Mouse (Mus musculus) neural tube, embryonic 10.5 days (tissue): ENCODE measurements around the gene Eif2b5.

Experiments used
- DNase-seq: peaks from one replicate; pipeline ENCODE4 v3.0.0-alpha.2; 2017; ENCODE audit warnings: low spot score; ENCODE audit errors: extremely low spot score

Gene Eif2b5

DNA sequence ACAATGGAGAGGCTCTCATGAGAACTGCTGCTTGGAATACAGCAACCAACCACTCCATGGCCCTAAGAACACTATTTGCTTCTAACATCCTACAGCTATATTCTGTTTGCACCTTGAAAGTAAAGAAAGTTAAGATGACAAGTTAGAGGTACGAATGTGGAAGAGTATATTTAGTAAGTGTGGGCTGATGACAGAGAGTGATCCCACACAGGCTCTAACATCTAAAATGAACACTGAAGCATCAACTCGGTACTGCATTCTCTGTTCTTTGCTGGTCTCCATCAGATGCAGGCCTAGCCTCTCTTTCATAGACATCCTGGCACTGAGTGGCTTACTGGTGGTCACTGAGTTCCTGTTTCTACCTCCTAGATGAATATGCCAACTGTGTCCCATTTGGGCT lies 9.4 kb upstream of the Eif2b5 start:
- DNase-seq, result no peak

DNA sequence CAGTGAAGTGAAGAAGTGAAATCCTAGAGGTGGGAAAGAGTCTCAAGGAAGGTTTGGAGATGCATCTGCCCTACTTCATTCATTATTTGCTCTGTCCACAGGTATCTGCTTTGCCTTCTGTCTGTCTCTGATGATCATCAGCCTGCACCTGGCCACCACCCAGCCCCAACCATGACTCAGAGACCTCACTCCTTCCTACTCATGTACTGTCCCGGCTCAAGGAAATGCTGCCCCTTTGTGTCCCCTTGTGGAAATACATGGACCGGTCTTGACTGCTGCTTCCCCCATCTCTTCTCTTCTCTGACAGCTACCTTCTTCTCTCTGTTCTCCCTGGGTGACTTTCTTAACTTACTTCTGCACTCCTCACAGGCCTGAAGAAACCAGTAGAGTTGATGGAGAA lies 8.0 kb upstream of the Eif2b5 start:
- DNase-seq, result no peak

DNA sequence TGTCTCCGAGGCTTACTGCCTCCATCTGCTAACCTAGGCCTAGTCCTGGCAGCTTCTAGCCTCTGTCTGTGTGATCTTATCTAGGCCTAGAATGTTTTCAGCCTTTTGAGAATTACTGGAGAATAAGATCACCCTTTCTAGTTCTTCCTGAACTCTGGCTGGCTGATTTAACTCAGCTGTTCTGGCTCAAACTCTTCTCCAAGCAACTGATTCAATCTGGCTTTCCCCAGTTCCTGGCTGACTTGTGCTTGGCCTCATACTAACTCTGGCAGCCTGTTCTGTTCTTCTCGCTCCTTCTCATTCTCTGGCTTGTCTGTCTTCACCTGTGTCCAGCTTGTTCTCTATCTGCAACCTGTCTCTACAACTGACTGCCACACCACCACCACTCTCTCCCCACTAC lies 7.3 kb upstream of the Eif2b5 start:
- no peak for DNase-seq

DNA sequence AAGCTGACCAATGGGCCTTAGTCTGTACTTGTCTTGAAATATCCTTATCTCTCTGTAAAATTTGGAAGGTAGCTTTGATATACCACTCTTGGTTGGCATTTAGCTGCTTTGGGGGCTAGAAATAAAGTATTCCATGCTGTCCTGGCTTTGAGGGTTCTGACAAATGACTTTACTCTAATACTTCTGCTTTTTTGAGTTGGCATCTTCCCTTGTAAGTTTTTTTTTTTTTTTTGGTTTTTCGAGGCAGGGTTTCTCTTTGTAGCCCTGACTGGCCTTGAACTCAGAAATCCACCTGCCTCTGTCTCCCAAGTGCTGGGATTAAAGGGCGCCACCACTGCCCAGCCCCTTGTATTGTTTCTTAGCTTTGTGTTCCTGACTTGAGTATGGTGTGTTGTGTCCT lies 5.2 kb upstream of the Eif2b5 start:
- no peak for DNase-seq

DNA sequence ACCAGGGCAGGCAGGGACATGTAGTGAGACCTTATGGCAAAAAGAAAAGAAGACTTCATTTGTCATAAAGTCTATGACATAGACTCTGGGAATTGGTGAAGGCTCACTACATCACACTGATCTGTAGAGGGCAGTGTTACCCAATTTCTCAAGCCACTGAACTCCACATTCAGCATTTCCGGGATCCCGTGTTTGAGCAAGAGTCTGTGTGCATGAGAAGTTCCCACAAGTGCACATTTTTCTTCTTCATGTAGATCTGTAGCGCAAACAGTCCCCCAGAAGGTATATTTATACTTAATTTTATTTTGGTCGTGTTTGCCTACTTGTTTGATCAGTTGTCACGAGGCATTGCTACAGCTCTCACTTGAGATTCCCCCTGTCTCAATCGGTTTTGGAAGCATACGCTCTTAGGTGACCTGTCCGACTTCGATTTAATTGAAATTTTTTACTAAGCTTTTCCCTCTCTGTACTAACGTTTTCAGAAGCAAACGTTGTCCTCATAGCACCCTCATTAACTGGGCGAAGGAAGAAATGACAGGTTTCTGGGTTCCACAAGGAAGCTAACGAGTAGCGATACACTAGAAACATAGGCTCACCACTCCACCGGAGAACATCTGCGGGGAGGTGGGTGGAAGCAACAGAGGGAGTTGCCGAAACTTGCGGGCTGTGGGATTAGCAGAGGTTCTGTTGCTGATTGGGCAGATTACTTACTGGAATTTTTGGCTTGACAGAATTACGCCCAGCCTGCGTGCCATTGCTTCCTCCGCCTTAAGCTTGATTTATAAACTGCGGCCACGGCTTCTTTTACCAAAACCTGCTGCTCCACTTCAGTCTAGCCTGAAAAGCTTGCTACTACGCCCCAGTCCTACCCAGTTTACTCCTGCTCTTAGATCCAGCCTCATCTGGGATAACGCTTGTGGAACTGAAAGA lies 1.7 kb upstream of the Eif2b5 start:
- peak; percentile 41 for DNase-seq

DNA sequence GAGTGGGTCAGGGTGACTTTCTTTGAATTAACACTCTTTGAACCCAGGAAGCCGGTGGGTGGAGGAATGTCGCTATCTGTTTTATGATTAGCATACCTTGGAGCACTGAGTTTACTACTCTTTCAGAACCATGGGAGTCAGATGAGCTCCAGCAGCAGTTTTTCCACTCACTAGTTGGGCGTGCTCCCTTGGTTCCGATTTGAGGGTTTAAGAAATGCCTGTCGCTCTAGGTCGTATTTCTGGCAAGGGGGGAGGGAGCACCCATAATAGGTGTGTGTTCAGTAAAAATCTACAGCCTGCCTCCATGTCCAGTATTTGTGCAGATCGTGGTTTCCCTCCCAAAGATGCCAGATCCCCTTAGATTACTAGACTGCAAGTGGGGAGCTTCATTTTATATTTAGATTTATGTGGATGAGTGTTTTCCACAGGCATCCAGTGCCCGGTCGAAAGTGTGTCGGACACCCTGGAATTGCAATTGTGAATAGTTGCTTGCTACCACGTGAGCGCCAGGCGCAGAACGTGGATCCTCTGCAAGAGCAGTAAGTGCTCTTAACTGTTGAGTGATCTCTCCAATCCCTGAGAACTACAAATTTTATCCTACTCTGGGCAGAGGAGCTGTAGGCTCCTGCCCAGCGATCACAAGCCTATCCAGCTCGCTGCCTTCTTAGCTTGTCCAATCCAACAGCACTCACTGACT lies 489 bp upstream of the Eif2b5 start:
- no peak for DNase-seq

DNA sequence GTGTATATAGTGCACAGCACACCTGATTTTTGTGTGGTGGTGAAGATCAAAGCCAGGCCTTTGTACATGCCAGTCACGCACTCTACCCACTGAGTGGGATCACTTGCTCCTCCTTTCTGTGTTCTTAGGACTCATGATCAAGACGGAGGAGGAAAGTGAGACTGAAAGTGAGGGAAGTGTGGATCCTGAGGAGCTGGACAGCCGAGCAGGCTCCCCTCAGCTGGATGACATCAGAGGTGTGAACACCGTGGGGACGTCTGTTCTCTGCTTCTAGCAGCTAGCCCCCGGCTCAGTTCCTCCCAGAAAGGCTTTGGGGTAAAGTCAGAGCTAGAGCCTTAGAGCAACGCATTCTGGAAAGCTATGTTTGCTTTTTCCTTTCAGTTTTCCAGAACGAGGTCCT lies 7.4 kb downstream of the Eif2b5 start:
- no peak for DNase-seq

DNA sequence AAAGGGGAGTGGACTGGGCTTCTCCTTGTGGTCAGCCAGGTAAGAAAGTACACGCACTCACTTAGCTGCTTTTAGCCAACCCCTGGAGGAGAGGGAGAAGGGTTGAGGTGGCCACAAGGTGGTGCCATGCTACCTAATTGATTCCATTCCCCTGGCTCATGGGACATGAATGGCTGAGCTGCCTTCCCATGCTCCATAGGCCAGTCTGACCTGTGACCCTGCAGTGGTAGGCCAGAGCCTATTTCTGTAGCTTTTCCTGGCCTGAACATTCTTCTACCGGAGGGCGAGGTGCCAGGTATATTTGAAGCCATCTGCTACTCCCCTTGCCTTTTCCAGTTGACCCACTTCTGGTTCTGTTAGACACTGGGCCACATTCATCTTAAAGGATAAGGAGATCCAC lies 10.7 kb downstream of the Eif2b5 start:
- peak; percentile 27 for DNase-seq

DNA sequence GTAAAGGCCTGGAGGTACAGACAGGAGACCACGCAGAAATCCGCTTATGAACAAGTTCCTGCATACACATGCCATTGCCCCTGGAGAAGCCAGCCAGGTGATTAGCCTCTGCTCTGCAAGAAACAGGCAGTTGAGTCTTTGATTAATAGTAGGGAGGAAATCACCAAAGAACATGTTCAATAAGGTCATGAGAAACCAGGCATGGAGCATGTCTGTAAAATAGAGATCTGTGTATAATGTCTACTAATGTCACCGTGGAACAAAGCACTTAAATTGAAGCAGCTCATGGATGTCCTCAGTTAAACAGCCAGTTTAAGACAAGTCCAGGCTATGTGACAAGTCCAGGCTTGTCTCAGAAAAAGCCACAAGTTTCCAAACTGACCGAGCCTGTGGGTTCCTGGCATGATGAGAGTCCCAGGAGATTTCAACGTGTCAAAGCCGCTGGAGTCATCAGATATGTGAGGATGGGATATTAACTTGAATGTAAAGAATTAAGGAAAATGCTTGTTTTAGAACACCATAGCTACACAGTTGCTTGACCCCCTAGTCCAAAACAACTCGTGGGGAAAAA lies 12.7 kb downstream of the Eif2b5 start:
- DNase-seq, result no peak

DNA sequence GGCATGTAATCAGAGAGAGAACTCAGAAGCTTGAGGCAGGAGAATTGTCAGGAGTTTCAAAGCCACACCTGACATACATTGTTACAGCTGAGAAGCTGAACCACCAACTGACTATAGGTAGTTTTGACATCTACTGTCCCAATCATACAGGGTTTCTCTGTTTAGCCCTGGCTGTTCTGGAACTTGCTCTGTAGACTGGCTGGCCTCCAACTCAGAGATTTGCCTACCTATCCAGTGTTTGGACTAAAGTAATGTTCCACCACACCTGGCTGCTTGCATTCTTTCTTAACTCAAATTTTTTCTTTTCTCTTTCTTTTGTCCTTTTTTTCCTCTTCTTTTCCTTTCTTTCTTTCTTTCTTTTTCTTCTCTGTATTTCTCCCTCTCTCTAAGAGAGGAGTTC lies 17.4 kb downstream of the Eif2b5 start:
- no peak for DNase-seq

DNA sequence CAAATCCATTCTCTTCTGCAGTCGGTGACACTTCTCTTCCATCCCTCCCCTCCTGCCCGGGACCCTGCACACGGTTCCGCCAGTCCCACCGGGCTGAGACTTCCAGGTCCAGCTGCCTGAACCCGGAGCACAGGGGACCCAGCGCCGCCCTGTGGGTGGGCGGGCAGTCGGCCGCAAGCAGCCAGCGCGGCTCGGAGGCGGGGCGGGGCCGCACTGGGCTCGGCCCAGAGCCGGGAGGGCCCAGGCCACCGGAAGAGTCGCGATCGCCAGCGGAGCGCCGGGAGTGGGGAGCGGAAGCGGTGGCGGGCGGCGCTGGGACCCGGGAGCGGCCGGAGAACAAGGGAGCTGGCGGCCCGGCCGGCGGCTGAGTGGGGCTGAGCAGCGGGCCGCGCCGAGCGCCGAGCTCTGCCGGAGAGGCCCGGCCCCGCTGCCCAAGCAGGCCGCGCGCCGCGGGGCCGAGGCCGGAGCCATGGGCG lies 18.1 kb downstream of the Eif2b5 start, which contains the start of gene Dvl3:
Gene Dvl3 (plus strand): TSS at position 257 of the 476 bp plus-strand sequence.
- peak; percentile 90 for DNase-seq

DNA sequence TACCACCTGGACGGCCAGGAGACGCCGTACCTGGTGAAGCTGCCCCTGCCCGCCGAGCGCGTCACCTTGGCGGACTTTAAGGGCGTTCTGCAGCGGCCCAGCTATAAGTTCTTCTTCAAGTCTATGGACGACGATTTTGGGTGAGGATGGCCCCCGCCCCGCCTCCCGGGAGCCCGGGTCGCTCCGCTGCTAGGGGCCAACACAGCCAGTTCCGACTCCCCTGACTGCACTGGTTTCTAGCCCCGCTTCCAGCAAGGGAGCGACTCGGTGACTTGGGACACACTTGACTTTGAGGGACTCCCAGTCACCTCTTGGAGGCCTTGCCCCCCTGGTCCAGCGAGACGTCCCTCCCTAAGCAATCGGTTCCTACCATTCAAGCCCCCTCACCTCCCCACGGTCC lies 18.6 kb downstream of the Eif2b5 start:
- no peak for DNase-seq

DNA sequence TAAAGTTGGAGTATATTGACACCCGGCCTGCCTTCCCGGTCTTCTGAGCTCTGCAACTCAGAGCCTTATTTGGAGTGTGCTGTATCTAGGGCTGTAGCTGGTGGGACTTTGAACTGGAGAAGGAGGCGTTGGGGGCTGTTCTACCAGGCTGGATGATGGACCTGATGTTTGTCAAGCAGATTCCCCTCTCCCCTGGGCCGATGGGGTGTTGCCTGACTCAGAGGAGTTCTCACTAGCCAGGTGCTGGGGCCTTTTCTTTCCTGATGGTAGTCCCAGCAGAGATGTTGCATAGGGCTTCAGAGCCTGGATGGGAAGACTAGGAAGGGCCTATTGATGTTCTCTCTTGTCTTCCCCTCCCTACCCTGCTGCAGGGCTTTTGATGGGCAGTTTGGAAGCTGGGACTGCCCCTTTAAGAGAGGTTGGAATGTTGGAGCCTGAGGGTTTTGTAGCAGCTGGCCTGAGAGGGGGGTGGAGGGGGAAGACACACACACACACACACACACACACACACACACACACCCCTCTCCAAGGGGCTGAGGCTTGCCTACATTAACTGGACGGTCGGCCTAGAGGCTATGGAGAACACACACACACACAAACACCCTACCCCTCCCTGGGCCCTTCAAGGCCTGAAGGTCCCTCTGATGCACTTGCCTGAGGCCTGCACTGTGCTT lies 19.2 kb downstream of the Eif2b5 start:
- peak; percentile 64 for DNase-seq

DNA sequence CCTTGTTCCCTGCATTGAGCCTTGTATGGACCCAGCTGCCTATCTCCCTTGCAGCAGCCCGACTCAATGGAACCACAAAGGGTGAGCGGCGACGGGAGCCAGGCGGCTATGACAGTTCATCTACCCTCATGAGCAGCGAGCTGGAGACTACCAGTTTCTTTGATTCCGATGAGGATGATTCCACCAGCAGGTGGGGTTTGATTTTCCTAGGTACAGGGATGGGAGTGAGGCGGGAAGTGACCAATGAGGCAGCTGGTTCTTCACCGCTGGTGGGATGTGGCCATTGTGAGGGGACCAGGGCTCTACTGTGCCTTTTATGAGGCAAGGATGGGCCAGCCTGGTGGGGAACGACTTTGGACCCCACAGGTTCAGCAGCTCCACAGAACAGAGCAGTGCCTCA lies 25.3 kb downstream of the Eif2b5 start:
- no peak for DNase-seq

DNA sequence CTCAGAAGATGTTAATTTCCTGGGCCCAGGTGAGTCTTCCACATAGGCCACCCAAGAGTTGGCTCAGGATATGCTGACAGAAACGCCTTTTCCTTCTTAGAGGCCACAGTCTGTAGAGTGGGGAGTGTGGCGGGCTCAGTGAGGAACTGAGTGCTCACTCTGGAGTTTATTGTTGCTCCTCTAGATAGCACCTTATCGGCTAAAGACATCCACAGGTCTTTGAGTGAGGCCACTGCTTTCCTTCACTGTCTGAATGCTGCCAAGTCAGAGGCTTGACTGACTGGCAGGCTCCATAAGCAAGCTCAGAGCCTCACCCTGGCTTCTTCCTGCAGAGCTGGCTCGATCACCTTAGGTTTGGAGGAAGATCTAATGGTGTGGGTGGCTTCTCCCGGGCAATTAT lies 30.2 kb downstream of the Eif2b5 start:
- no peak for DNase-seq

DNA sequence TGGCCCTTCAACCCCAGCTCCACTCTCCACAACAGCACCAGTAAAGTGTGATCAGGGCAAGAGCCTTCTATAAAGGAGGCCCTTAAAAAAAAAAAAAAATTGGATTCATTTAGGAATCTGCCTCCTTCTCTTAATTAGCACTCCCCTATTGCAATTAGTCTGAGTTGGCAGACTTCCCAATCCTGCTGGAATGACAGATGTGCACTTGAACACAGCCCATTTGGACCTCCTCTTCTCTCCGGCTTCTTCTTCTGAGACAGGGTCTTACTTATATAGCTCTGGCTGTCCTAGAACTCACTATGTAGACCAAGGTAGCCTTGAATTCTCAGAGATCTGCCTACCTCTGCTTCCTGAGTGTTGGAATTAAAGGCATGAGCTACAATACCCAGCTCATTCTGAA lies 30.8 kb downstream of the Eif2b5 start:
- no peak for DNase-seq

DNA sequence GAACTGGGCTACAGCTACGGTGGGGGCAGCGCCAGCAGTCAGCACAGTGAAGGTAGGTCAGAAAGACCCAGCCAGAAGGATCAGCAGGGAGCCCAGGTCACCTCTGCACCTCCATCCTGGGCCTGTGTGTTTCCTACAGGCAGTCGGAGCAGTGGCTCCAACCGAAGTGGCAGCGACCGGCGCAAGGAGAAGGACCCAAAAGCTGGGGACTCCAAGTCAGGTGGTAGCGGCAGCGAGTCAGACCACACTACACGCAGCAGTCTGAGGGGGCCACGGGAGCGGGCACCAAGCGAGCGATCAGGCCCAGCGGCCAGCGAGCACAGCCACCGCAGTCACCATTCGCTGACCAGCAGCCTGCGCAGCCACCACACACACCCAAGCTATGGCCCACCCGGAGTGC lies 32.3 kb downstream of the Eif2b5 start:
- DNase-seq, result no peak

DNA sequence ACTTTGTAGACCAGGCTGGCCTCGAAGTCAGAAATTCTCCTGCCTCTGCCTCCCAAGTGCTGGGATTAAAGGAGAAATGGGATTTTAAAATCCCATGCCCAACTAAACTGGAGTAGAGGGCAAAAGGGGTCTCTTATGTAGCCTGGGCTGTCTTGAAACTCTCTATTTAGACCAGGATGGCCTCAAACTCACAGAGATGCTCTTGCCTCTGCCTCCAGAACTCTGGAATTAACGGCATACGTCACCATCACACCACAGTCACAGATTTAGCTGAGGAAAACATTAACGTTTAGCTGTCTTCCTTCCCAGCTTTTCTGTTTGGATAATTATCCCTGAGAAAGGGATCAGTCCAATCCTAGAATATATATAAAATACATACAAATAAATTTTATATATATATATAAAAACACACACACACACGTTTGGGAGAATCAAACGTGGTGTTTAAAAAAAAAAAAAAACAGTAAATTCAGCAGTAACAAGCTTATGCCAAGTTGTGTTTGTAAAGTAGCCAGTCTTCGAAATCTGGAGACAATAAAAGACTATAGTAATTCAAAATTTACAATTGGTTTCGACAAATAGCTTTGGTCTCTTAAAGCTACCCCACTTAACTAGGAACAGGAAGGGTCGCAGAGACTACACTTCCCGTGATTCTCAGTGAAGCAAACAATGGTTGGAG lies 36.1 kb downstream of the Eif2b5 start:
- DNase-seq, result no peak

DNA sequence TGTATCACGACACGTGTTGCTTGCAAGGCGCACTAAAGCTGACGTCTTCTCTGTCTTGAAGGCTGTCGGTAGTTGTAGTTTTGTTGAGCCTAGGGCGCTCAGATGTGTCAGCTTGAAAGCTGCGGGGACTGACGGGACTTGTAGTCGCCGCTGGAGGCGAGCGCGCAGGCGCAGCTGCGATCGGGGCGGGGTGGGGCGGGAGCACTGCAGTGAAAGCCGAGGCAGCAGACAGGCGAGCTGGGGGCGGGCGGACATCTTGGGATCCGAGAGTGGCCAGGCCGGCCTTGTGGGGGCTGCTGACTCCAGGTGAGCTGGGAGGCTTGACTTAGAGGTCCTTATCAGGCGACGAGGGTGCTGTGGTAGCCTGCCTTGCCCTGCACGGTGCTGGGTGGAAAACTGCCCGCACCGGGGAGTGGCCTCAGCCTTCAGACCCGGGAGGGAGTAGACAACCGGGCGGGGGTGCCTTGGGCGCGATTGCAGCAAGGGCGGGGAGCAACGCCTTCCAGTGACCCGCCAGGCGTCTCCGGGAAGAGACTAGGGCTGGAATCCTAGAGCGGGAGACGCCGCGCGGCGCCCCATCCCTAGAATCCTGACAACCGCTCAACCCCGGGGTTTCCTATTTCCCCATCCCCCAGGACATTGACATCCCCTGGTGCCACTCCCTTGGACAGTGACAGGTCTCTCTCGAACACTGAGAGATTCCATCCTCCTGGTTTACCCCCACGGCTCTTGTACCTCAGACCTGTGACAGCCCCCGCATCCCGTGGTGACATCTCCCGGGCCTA lies 36.9 kb downstream of the Eif2b5 start, which contains the start of gene Ap2m1:
Gene Ap2m1 (plus strand): TSS at position 183 of the 785 bp plus-strand sequence.
- DNase-seq, result peak; percentile 93

DNA sequence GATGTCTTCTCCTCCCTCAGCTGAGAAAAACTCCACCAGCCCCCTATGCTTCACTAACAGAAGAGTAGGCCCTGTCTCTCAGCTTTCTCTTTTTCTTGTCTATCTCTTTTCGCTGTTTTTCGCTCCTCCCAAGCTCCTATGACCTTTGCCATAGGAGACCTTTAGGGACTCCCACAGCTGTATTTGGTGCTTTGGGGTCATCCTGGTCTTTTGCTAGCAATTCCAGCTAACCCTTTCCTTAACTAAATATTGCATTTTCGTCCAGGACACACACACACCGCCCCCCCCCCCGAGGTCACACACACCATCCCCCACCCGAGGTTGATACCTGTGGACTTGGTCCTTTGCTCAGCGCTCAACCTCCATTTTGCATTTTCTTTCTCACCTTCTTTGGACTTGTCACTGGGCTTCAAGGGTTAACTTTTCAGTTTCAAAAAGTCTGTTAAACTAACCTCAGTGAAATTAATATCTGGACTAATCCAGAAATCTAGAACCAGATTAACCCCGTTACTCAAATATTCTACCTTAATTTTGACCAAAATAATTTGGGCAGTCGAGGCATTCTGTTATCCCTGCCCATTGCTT lies 37.6 kb downstream of the Eif2b5 start:
- DNase-seq, result no peak
